Mouse (Mus musculus): ENCODE data around the gene Ddc.

DNA sequence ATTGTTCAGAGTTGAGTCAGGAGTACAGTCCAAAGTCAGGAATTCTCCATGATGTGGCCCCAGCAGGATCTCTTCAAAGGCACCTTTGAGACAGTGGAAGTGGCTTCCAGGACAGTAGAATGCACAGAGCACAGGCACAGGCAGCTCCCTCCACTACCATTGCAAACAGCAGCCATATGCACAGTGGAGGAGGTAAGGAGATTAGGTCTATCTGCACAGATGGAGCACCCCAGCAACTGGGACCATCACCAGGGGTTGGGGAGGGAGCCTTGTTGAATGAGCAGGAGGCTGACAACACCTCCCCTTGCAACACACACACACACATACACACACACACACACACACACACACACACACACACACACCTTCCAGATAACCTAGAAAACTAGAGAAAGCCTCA, 6.1 kb downstream of the Ddc start:
- no peak for TF ChIP-seq CTCF (IDR thresholded peaks at IDR 0.05)
- TF ChIP-seq POLR2A (IDR thresholded peaks at IDR 0.05; ENCODE audit: insufficient read depth, low read depth, low read length): no peak
- no peak for TF ChIP-seq EP300 (IDR thresholded peaks at IDR 0.05; ENCODE audit: insufficient read depth, low read depth, low read length)
